Mouse (Mus musculus): Measurements from ENCODE around the gene Mical3. TPM values are rescaled to one million over a fixed set of nuclear protein-coding genes. Genes with fewer than 3 reads are reported as not detected.
A peak's percentile ranks its signal among the peaks of the same experiment; 100 is the strongest.

Mical3 gene
- total RNA-seq, 2 experiments from 2014 or later: 100 to 150 TPM

- intact Hi-C loops (cut with DNase I): no loop called here
- no peak for DNase-seq (ENCODE audit: low spot score in 2 of 2)
Observed at GRCm38 (mm10) chr6:121149420-121149819, 18.6 kb upstream of the Mical3 start.

- DNase-seq (ENCODE audit: low spot score in 2 of 2): no peak
- intact Hi-C loops (cut with DNase I): no loop called here
Observed at GRCm38 (mm10) chr6:121148360-121148759, 17.6 kb upstream of the Mical3 start.

DNA sequence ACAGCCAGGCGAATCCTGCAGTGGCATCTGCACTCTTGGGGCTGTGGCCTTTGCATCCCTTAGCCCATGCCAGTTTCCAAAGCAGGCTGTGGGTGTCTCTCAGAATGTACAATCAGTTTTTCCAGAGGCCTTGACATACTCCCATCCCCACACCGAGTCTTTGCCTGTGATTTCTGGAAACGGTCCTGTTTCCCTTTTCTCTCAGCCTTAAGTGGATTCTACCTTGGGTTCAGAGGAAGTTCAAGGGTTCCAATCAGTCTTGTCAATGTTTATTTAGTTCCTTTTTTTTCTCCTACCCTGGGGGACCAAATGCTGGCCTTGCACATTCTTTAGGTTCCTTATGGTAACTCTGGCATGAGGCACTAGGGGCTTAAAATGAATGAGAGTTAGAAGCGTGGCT, 16.0 kb upstream of the Mical3 start:
- DNase-seq (ENCODE audit: low spot score in 2 of 2): no peak
- intact Hi-C loops (cut with DNase I): no loop called here

- intact Hi-C loops (cut with DNase I): no loop called here
- no peak for DNase-seq (ENCODE audit: low spot score in 2 of 2)
Observed at GRCm38 (mm10) chr6:121145906-121146305, 15.1 kb upstream of the Mical3 start.

- no peak for DNase-seq (ENCODE audit: low spot score in 2 of 2)
- intact Hi-C loops (cut with DNase I): no loop called here
Observed at GRCm38 (mm10) chr6:121145010-121145604, 14.3 kb upstream of the Mical3 start.

DNA sequence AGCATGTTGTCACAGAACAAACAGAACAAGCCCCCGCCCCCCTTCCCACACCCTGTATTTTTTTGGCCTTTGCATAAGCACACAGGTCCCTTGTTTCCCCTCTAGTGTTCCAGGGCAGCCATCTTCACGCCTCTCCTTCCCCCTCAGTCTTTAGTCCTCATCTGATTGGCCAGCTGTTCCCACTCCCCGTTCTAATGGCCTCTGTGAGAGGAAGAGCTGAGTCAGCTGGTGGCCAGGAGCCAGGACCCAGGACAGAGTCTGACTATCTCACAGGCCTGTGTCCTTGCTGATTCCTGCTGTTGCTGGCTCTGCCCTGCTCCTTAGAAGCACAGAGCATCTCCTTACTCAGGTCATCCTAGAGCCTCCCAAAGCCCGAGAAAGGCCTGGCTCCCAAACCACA, 13.3 kb upstream of the Mical3 start:
- no peak for DNase-seq (ENCODE audit: low spot score in 2 of 2)
- intact Hi-C loops (cut with DNase I): no loop called here

- intact Hi-C loops (cut with DNase I): no loop called here
- no peak for DNase-seq (ENCODE audit: low spot score in 2 of 2)
Observed at GRCm38 (mm10) chr6:121143439-121143838, 12.6 kb upstream of the Mical3 start.

DNA sequence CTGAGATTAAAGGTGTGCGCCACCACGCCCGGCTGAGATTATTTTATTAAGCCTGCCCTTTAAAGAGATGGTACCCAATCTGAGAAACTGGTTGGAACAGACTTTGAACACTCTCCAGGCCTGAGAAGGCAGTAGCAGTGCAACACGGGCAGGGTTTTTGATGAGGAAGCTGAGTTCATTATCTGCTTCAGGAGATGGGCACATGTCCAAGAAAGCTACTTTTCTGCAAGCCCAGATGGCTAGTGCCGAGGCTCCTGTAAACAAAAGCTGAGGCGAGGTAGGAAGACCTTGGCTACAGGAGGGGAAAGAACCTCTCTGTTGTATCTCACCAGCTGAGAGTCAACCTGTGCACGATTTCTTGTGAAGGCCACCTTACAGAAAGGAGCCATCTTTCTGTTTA, 11.5 kb upstream of the Mical3 start:
- DNase-seq (ENCODE audit: low spot score in 2 of 2): no peak
- intact Hi-C loops (cut with DNase I): no loop called here

DNA sequence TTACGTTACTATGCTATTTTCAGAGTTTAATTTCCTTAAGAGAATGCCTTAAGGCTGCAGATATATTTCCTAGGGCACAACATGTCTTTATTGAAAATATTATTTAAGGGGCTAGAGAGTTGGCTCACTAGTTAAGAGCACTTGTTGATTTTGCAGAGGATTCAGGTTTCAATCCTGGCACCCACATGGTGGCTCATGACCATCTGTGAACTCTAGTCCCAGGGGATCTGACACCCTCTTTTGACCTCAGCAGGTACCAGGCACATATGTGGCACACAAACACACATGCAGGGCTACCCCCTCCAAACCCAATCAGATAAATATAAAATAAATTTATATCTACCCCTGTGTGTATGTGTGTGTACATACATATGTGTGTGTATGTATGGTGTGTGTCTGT, 8.5 kb upstream of the Mical3 start:
- no peak for DNase-seq (ENCODE audit: low spot score in 2 of 2)
- intact Hi-C loops (cut with DNase I): no loop called here

- no peak for DNase-seq (ENCODE audit: low spot score in 2 of 2)
- intact Hi-C loops (cut with DNase I): no loop called here
Observed at GRCm38 (mm10) chr6:121138338-121139040, 7.7 kb upstream of the Mical3 start.

DNA sequence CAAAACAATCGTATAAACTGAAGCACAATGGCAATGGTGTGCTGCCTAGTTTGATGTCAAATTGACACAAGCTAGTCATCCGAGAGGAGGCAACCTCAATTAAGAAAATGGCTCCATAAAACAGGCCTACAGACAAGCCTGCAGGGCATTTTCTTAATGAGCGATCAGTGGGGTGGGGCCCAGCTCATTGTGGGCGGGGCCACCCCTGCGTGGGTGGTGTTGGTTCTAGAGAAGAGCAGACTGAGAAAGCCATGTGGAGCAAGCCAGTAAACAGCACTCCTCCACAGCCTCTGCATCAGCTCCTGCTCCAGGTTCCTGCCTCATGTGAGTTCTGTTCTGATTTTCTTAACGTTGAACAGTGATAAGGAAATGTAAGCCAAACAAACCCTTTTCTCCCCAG, 6.4 kb upstream of the Mical3 start:
- intact Hi-C loops (cut with DNase I): no loop called here

GRCm38 (mm10) chr6:121134884-121135283, 4.1 kb upstream of the Mical3 start:
- intact Hi-C loops (cut with DNase I): loop anchor here (5.0 kb wide), 1 partner anchor 42 kb away; no protein-coding TSS in a partner anchor

More for the DNA sequence above, 6.4 kb upstream of the Mical3 start:
- no peak for DNase-seq (ENCODE audit: low spot score in 2 of 2)

DNA sequence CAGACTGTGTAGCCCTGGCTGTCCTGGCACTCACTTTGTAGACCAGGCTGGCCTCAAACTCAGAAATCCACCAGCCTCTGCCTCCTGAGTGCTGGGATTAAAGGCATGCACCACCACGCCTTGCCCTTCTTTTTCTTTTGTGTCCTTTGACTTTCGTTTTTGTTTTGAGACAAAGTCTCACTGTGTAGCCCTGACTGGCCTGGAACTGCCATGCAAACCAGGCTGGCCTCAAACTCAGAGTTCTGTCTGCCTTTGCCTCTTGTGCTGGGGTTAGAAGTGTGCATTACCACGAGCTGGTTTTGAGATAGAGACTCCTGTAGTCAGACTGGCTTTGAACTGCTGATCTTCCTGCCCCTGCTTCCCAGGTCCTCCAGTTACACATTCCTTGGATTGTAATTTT, 3.5 kb upstream of the Mical3 start:
- intact Hi-C loops (cut with DNase I): loop anchor here (5.0 kb wide), 1 partner anchor 43 kb away; no protein-coding TSS in a partner anchor
- no peak for DNase-seq (ENCODE audit: low spot score in 2 of 2)

More at GRCm38 (mm10) chr6:121134884-121135283, 4.1 kb upstream of the Mical3 start:
- DNase-seq (ENCODE audit: low spot score in 2 of 2): no peak

DNA sequence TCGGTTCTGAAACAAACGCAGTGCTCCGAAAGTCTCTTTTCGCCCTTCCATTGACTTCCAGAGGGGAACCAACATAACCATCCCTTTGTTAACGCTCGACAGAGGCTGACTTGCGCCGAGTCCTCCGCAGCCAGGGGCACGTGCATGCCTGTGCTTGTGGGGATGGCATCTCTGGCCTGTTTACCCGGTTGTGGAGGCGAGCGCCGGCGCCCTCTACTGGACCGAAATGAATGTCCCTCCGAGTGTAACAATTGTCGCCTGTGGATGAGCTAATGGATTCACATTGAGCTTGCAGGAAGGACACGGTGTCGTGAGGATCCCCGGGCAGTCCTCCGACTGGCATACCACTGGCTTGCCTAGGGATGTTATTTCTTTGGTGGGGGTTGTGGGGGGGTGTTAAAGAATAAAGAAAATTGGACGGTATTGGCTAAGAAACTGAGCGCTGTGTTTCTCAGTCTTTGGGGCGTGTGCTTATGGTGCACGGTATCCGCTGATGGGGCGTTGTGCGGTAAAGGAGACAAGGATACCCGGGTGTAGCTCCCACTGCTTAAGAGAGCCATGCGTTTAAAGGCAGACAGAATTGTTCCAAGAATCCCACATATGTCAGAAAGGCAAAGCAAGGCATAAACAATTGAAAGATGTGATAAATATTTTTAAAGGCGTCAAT, 627 bp downstream of the Mical3 start:
- DNase-seq (ENCODE audit: low spot score in 2 of 2): peak; percentile 86 to 88
- intact Hi-C loops (cut with DNase I): loop anchor here (2.0 to 5.0 kb wide), 2 partner anchors 19 to 47 kb away; no protein-coding TSS in a partner anchor

DNA sequence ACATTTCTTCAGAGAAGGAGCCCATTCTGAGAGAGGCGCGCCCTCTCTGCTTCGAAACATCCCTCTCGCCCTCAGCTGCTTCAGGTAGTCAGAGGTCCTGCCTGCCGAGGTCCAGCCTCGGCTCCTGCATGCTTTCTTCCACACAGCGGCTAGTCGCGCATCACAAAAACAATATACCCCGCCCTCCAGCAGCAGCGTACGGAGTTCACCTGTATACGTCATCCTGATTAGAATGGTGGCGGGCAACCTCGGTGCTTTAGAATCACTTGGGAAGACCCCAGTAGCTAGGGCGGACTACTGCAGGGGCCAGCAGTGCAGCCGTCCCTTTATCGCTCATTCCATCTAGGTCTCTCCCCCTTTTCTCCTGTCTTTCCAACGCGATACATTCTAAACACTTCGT, 1.3 kb downstream of the Mical3 start:
- intact Hi-C loops (cut with DNase I): loop anchor here (2.0 to 5.0 kb wide), 2 partner anchors 102 to 159 kb away; no protein-coding TSS in a partner anchor
- peak; percentile 49 to 53 for DNase-seq (ENCODE audit: low spot score in 2 of 2)

- intact Hi-C loops (cut with DNase I): loop anchor here (2.0 to 5.0 kb wide), 2 partner anchors 101 to 158 kb away; no protein-coding TSS in a partner anchor
- peak in 1 of 2 experiments; percentile 29 for DNase-seq (ENCODE audit: low spot score in 2 of 2)
Observed at GRCm38 (mm10) chr6:121128736-121129135, 2.1 kb downstream of the Mical3 start.

- intact Hi-C loops (cut with DNase I): loop anchor here (2.0 to 5.0 kb wide), 2 partner anchors 100 to 157 kb away; no protein-coding TSS in a partner anchor
- DNase-seq (ENCODE audit: low spot score in 2 of 2): no peak
Observed at GRCm38 (mm10) chr6:121127726-121128125, 3.1 kb downstream of the Mical3 start.

- DNase-seq (ENCODE audit: low spot score in 2 of 2): no peak
- intact Hi-C loops (cut with DNase I): loop anchor here (5.0 kb wide), 1 partner anchor 99 kb away; no protein-coding TSS in a partner anchor
Observed at GRCm38 (mm10) chr6:121126202-121126601, 4.6 kb downstream of the Mical3 start.

GRCm38 (mm10) chr6:121122739-121123241, 8.0 kb downstream of the Mical3 start:
- no peak for DNase-seq (ENCODE audit: low spot score in 2 of 2)
- intact Hi-C loops (cut with DNase I): no loop called here

DNA sequence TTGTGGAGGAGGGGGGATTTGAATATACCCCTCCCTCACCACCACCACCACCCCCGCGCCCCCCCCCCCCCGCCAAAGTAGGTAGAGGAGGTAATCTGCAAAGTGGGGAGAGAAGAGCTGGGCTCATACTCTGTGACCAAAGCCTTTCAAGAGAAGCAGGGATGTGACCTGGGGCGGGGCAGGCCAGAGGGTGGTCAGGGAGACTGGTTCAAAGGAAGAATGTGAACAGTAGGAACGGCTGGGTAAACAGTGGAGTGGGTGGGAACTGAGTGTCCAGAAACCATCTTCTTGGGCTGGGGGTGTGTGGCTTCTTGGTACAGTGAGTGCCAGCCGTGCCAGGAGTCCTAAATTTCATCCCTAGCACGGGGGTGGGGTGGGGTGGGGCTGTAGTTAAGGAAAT, 10.0 kb downstream of the Mical3 start:
- DNase-seq (ENCODE audit: low spot score in 2 of 2): no peak
- intact Hi-C loops (cut with DNase I): no loop called here
